Mouse (Mus musculus) brain, adult 10 weeks (tissue): ENCODE measurements around the gene Gm21750. TPM values are rescaled to one million over a fixed set of nuclear protein-coding genes. Genes with fewer than 3 reads are reported as not detected.

Experiments used
- polyA plus RNA-seq: library from polyadenylated mRNA; stranded (reverse); fragments of 350-450 nt; fragmentation: Illumina TruSeq; extraction: RNeasy Lipid Tissue Mini Kit (QIAGEN cat#74804); gene quantifications from one replicate; pipeline ENCODE4 v1.2.3, GENCODE M21; 2015; ENCODE audit warnings: low read depth, low replicate concordance

Gene Gm21750
- polyA plus RNA-seq, result not detected

DNA sequence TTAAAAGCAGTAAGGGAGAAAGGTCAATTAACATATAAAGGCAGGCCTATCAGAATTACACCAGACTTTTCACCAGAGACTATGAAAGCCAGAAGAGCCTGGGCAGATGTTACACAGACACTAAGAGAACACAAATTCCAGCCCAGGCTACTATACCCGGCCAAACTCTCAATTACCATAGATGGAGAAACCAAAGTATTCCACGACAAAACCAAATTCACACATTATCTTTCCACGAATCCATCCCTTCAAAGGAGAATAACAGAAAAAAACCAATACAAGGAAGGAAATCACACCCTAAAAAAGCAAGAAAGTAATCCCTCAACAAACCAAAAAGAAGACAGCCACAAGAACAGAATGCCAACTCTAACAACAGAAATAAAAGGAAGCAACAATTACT lies at the start of gene Gm21750:
Gm21750 (plus strand) TSS at position 301 of the 400 bp plus-strand sequence.

Other genes with a start within 250 kb of the Gm21750 start
- 37.7 TPM for gene Med4, start 151.2 kb upstream of the Gm21750 start, polyA plus RNA-seq
- gene Sucla2, start 135.9 kb upstream of the Gm21750 start, polyA plus RNA-seq, result 190 TPM
- gene Nudt15, start 113.0 kb upstream of the Gm21750 start, polyA plus RNA-seq, result 4.2 TPM